Mouse (Mus musculus) olfactory bulb, adult 2 months (tissue): ENCODE measurements around the gene Tbx4. TPM values are rescaled to one million over a fixed set of nuclear protein-coding genes. Genes with fewer than 3 reads are reported as not detected.

ENCODE experiments used
- H3K27ac ChIP-seq: fragments of 200-500 bp; 2 replicates; pipeline ENCODE4 v1.5.1; 2012; ENCODE audit warnings: low read depth, low read length; ENCODE audit not compliant: insufficient read depth
- H3K4me1 ChIP-seq: fragments of 200-500 bp; 2 replicates; pipeline ENCODE4 v1.6.1; 2012; ENCODE audit warnings: low read length; ENCODE audit not compliant: control insufficient read depth, insufficient read depth
- H3K4me3 ChIP-seq: fragments of 200-500 bp; 2 replicates; pipeline ENCODE4 v1.5.1; 2012; ENCODE audit warnings: mild to moderate bottlenecking, low read depth, low read length, moderate library complexity; ENCODE audit not compliant: insufficient read depth
- CTCF ChIP-seq: fragments of 200-500 bp; IDR thresholded peaks from 2 replicates; pipeline ENCODE4 v1.5.1; 2012; ENCODE audit warnings: low read depth, mild to moderate bottlenecking, low read length, moderate library complexity; ENCODE audit not compliant: insufficient read depth
- POLR2A ChIP-seq: fragments of 200-500 bp; IDR thresholded peaks from 2 replicates; pipeline ENCODE4 v1.6.1; 2012; ENCODE audit warnings: mild to moderate bottlenecking, low read depth, low read length, moderate library complexity; ENCODE audit not compliant: insufficient read depth
- WGBS: fragments of 180-500 bp; shearing (Covaris S2); methylation state at CpG from one replicate; pipeline ENCODE4 v1.1.7; 2018; 5-methylcytosine and 5-hydroxymethylcytosine counted together
- polyA plus RNA-seq: library from polyadenylated mRNA; stranded (reverse); fragments of >200 nt; gene quantifications from 2 replicates; pipeline ENCODE4 v1.2.4, GENCODE M21; 2012; ENCODE audit warnings: low replicate concordance; ENCODE audit not compliant: missing spikeins, insufficient read depth, insufficient read length

Gene Tbx4
- polyA plus RNA-seq, 1 experiment: not detected

- Histone ChIP-seq H3K27ac (no peak overlapping the region), H3K4me1 (no peaks in the 10 kb centered on the region), H3K4me3 (no peak overlapping the region)
- WGBS: 68% methylated on average over 11 of the region's 11 CpGs
- no peak for TF ChIP-seq POLR2A
- no peak for TF ChIP-seq CTCF
Measured at GRCm38 (mm10) chr11:85917993-85918325, 31.7 kb downstream of the Tbx4 start.

GRCm38 (mm10) chr11:85918388-85918940, 32.2 kb downstream of the Tbx4 start:
- TF ChIP-seq CTCF (no peak), POLR2A (no peak)
- no peak overlapping the region for H3K27ac ChIP-seq
- WGBS: 72% methylated on average over 10 of the region's 10 CpGs

GRCm38 (mm10) chr11:85925294-85925743, 39.1 kb downstream of the Tbx4 start:
- H3K4me1 ChIP-seq: peaks cover 11% of the 10 kb centered on the region
- H3K27ac ChIP-seq: no peak overlapping the region
- TF ChIP-seq POLR2A (no peak), CTCF (no peak)
- 11% methylated on average over 19 of the region's 19 CpGs for WGBS
- 0 out of 2 replicates have a peak overlapping the region, but pooled peaks have one; percentile 1 for H3K4me3 ChIP-seq

More at GRCm38 (mm10) chr11:85918388-85918940, 32.2 kb downstream of the Tbx4 start:
- Histone ChIP-seq H3K4me1 (no peaks in the 10 kb centered on the region), H3K4me3 (no peak overlapping the region)

- H3K4me1 ChIP-seq: peaks cover 11% of the 10 kb centered on the region
- H3K4me3 ChIP-seq: no peak overlapping the region
- H3K27ac ChIP-seq: no peak overlapping the region
- 21% methylated on average over 16 of the region's 16 CpGs for WGBS
- TF ChIP-seq CTCF: no peak
- no peak for TF ChIP-seq POLR2A
Measured at GRCm38 (mm10) chr11:85926287-85926764, 40.1 kb downstream of the Tbx4 start.

- no peak overlapping the region for H3K27ac ChIP-seq
- H3K4me3 ChIP-seq: no peak overlapping the region
- peaks cover 11% of the 10 kb centered on the region for H3K4me1 ChIP-seq
- 90% methylated on average over 4 of the region's 4 CpGs for WGBS
- no peak for TF ChIP-seq POLR2A
Measured at GRCm38 (mm10) chr11:85928106-85928505, 41.9 kb downstream of the Tbx4 start.

GRCm38 (mm10) chr11:85929651-85930050, 43.4 kb downstream of the Tbx4 start:
- Histone ChIP-seq H3K4me1 (peaks cover 11% of the 10 kb centered on the region), H3K4me3 (no peak overlapping the region), H3K27ac (no peak overlapping the region)
- WGBS: 94% methylated on average over 6 of the region's 6 CpGs
- TF ChIP-seq CTCF (no peak), POLR2A (no peak)

- Histone ChIP-seq H3K4me3 (no peak overlapping the region), H3K4me1 (no peaks in the 10 kb centered on the region; the same call in 1 of the 2 replicates), H3K27ac (no peak overlapping the region)
- TF ChIP-seq POLR2A (no peak), CTCF (no peak)
- 66% methylated on average over 7 of the region's 7 CpGs for WGBS
Measured at GRCm38 (mm10) chr11:85941785-85942570, 55.8 kb downstream of the Tbx4 start.

- WGBS: 80% methylated on average over 10 of the region's 10 CpGs
Measured at GRCm38 (mm10) chr11:85948765-85949164, 62.5 kb downstream of the Tbx4 start.

GRCm38 (mm10) chr11:85949749-85950148, 63.5 kb downstream of the Tbx4 start:
- no peaks in the 10 kb centered on the region for H3K4me1 ChIP-seq
- H3K4me3 ChIP-seq: no peak overlapping the region
- TF ChIP-seq POLR2A (no peak), CTCF (no peak)
- WGBS: 98% methylated on average over 2 of the region's 2 CpGs
- H3K27ac ChIP-seq: no peak overlapping the region

More at GRCm38 (mm10) chr11:85948765-85949164, 62.5 kb downstream of the Tbx4 start:
- H3K4me3 ChIP-seq: no peak overlapping the region
- TF ChIP-seq POLR2A (no peak), CTCF (no peak)
- H3K27ac ChIP-seq: no peak overlapping the region
- no peaks in the 10 kb centered on the region for H3K4me1 ChIP-seq
